Mouse (Mus musculus) hindbrain, embryonic 15.5 days (tissue): Measurements from ENCODE around the gene Hspb11. TPM values are rescaled to one million over a fixed set of nuclear protein-coding genes. Genes with fewer than 3 reads are reported as not detected.

ENCODE experiments used
- ATAC-seq: fragments of 200-750 bp; cut with Nextera tagmentation; 2 replicates; pipeline ENCODE4 v1.8.0; 2017; ENCODE audit warnings: low read depth, moderate number of reproducible peaks, moderate TSS enrichment; ENCODE audit not compliant: low FRiP score
- H3K27ac ChIP-seq: fragments of 300-500 bp; sonication (generic); replicated peaks from 2 replicates; pipeline ENCODE4 v1.5.1; 2015; ENCODE audit warnings: mild to moderate bottlenecking, inconsistent platforms
- H3K27me3 ChIP-seq: fragments of 300-500 bp; sonication (generic); 2 replicates; pipeline ENCODE4 v1.6.1; 2015; ENCODE audit warnings: control low read depth, inconsistent platforms
- H3K36me3 ChIP-seq: fragments of 300-500 bp; sonication (generic); 2 replicates; pipeline ENCODE4 v1.6.1; 2015; ENCODE audit warnings: control low read depth, inconsistent platforms
- H3K4me1 ChIP-seq: fragments of 300-500 bp; sonication (generic); replicated peaks from 2 replicates; pipeline ENCODE4 v1.6.1; 2015; ENCODE audit warnings: control low read depth, inconsistent platforms
- H3K4me2 ChIP-seq: fragments of 300-500 bp; sonication (generic); 2 replicates; pipeline ENCODE4 v1.6.1; 2015; ENCODE audit warnings: moderate library complexity, mild to moderate bottlenecking, inconsistent platforms
- H3K4me3 ChIP-seq: fragments of 300-500 bp; sonication (generic); 2 replicates; pipeline ENCODE4 v1.5.1; 2015; ENCODE audit warnings: mild to moderate bottlenecking, inconsistent platforms
- H3K9ac ChIP-seq: fragments of 300-500 bp; sonication (generic); 2 replicates; pipeline ENCODE4 v1.6.1; 2015; ENCODE audit warnings: inconsistent platforms
- H3K9me3 ChIP-seq: fragments of 300-500 bp; sonication (generic); 2 replicates; pipeline ENCODE4 v1.6.1; 2016; ENCODE audit warnings: control low read depth, inconsistent platforms
- WGBS: fragments of 180-500 bp; shearing (Covaris S2); methylation state at CpG from one replicate; pipeline ENCODE4 v1.1.7; 2015; 5-methylcytosine and 5-hydroxymethylcytosine counted together
- polyA plus RNA-seq: library from polyadenylated mRNA; unstranded; fragments of >200 nt; fragmentation: Nextera tagmentation; extraction: Ambion mirVana; gene quantifications from 2 replicates; pipeline ENCODE4 v1.2.1, GENCODE M21; 2015

Gene Hspb11
- polyA plus RNA-seq, 1 experiment from 2014 or later = 34.8 TPM

DNA sequence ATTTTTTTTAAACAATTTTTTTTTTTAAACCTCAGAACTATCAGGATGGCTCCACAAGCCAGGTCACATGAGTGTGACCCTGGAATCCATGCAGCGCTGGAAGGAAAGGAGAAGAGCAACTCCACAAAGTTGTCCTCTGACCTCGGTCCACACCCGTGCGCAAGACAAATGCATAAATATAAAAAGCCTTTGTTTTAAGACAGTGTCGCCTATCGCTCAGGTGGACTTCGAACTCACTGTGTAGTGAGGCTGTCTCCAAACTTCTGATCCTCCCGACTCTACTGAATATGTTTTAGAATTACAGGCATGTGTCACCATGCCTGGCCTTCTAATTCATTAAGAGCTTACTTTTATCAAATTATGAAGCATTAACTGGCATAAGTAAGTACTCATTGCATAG lies 75.1 kb downstream of the Hspb11 start:
- no peak for ATAC-seq
- Histone ChIP-seq H3K9me3 (no peaks in the 10 kb centered on the region), H3K4me3 (no peak overlapping the region), H3K36me3 (peaks cover 24% of the 10 kb centered on the region), H3K9ac (no peak overlapping the region), H3K27me3 (no peaks in the 10 kb centered on the region), H3K4me1 (no peaks in the 10 kb centered on the region), H3K27ac (no peak overlapping the region), H3K4me2 (no peak overlapping the region)
- 95% methylated on average over 8 of the region's 8 CpGs for WGBS

Other genes starting within 250 kb of the Hspb11 start
- gene Mrpl37, start 186.7 kb upstream of the Hspb11 start, polyA plus RNA-seq = 83.6 and 85.2 TPM in 2 replicates
- 3.6 and 4.6 TPM in 2 replicates for gene Cyb5rl, start 186.6 kb upstream of the Hspb11 start, polyA plus RNA-seq
- gene Cdcp2, start 156.7 kb upstream of the Hspb11 start, polyA plus RNA-seq = 0.16 TPM in 1 of 2 replicates, not detected in the other
- gene Tmem59, start 75.2 kb upstream of the Hspb11 start, polyA plus RNA-seq = 355 and 390 TPM in 2 replicates
- 16.6 and 37.6 TPM in 2 replicates for gene Tceanc2, start 74.5 kb upstream of the Hspb11 start, polyA plus RNA-seq
- not detected in 2 replicates for gene Ldlrad1, start 44.4 kb upstream of the Hspb11 start, polyA plus RNA-seq
- gene Lrrc42, start 61 bp upstream of the Hspb11 start, polyA plus RNA-seq = 48.6 and 55.5 TPM in 2 replicates
- gene Dio1, start 53.6 kb downstream of the Hspb11 start, polyA plus RNA-seq = not detected in 2 replicates
- 57.0 and 61.4 TPM in 2 replicates for gene Yipf1, start 60.8 kb downstream of the Hspb11 start, polyA plus RNA-seq
- 17.6 and 19.9 TPM in 2 replicates for gene Ndc1, start 114.2 kb downstream of the Hspb11 start, polyA plus RNA-seq
- 3.3 and 4.2 TPM in 2 replicates for gene Glis1, start 181.0 kb downstream of the Hspb11 start, polyA plus RNA-seq